Mouse (Mus musculus) midbrain, postnatal 0 days (tissue): ENCODE results near the gene Wwox. TPM values are rescaled to one million over a fixed set of nuclear protein-coding genes. Genes with fewer than 3 reads are reported as not detected.

Experiments used
- ATAC-seq: fragments of 200-750 bp; cut with Nextera tagmentation; 2 replicates; pipeline ENCODE4 v1.8.0; 2017; ENCODE audit warnings: moderate number of reproducible peaks, mild to moderate bottlenecking, moderate TSS enrichment, moderate library complexity; ENCODE audit not compliant: low FRiP score
- DNase-seq: peaks from one replicate; pipeline ENCODE4 v3.0.0-alpha.2; 2015; ENCODE audit warnings: low spot score
- H3K27ac ChIP-seq: fragments of 300-500 bp; sonication (generic); 2 replicates; pipeline ENCODE4 v1.5.1; 2014; ENCODE audit warnings: low read depth, mild to moderate bottlenecking, low read length, mixed read lengths
- H3K27me3 ChIP-seq: fragments of 300-500 bp; sonication (generic); 2 replicates; pipeline ENCODE4 v1.6.1; 2014; ENCODE audit warnings: low read length, control low read depth, mixed read lengths; ENCODE audit not compliant: insufficient read depth
- H3K36me3 ChIP-seq: fragments of 300-500 bp; sonication (generic); 2 replicates; pipeline ENCODE4 v1.6.1; 2014; ENCODE audit warnings: low read length, control low read depth, mixed read lengths; ENCODE audit not compliant: insufficient read depth
- H3K4me1 ChIP-seq: fragments of 300-500 bp; sonication (generic); 2 replicates; pipeline ENCODE4 v1.6.1; 2014; ENCODE audit warnings: mild to moderate bottlenecking, control low read depth, antibody characterized with exemption, low read length, mixed read lengths; ENCODE audit not compliant: insufficient read depth
- H3K4me2 ChIP-seq: fragments of 300-500 bp; sonication (generic); 2 replicates; pipeline ENCODE4 v1.6.1; 2014; ENCODE audit warnings: low read depth, mild to moderate bottlenecking, low read length, mixed read lengths; ENCODE audit not compliant: poor library complexity, severe bottlenecking
- H3K4me3 ChIP-seq: fragments of 300-500 bp; sonication (generic); 2 replicates; pipeline ENCODE4 v1.5.1; 2014; ENCODE audit warnings: low read depth, mild to moderate bottlenecking, low read length, moderate library complexity
- H3K9ac ChIP-seq: fragments of 300-500 bp; sonication (generic); replicated peaks from 2 replicates; pipeline ENCODE4 v1.6.1; 2014; ENCODE audit warnings: mild to moderate bottlenecking, low read length, moderate library complexity, mixed read lengths; ENCODE audit not compliant: poor library complexity, severe bottlenecking
- H3K9me3 ChIP-seq: fragments of 300-500 bp; sonication (generic); 2 replicates; pipeline ENCODE4 v1.6.1; 2016; ENCODE audit warnings: low read length, control low read depth
- CTCF ChIP-seq: IDR thresholded peaks from 2 replicates; pipeline ENCODE4 v1.5.1; 2016; ENCODE audit warnings: antibody characterized with exemption, mild to moderate bottlenecking
- WGBS: fragments of 180-500 bp; shearing (Covaris S2); extraction: QIAGEN DNeasy Blood & Tissue Kit; methylation state at CpG from one replicate; pipeline ENCODE4 v1.1.7; 2014; 5-methylcytosine and 5-hydroxymethylcytosine counted together
- polyA plus RNA-seq: library from polyadenylated mRNA; unstranded; fragments of >200 nt; fragmentation: Nextera tagmentation; extraction: Ambion mirVana; gene quantifications from 2 replicates; pipeline ENCODE4 v1.2.1, GENCODE M21; 2015
- total RNA-seq: library from RNA; depleted of rRNA; stranded (reverse); fragments of >200 nt; gene quantifications from 2 replicates; pipeline ENCODE4 v1.2.3, GENCODE M21; 2014

Gene Wwox
- total and polyA plus RNA-seq, 2 experiments from 2014 or later: 15.4 to 17.2 TPM

GRCm38 (mm10) chr8:114716546-114717255, 277.2 kb downstream of the Wwox start:
- 85% methylated on average over 14 of the region's 14 CpGs for WGBS
- DNase-seq (no peak), ATAC-seq (no peak)
- no peak overlapping the region for H3K9ac ChIP-seq
- no peak overlapping the region for H3K27ac ChIP-seq
- no peaks in the 10 kb centered on the region for H3K27me3 ChIP-seq
- no peak overlapping the region for H3K4me2 ChIP-seq
- TF ChIP-seq CTCF: no peak
- H3K9me3 ChIP-seq: no peaks in the 10 kb centered on the region
- H3K4me3 ChIP-seq: no peak overlapping the region
- H3K36me3 ChIP-seq: no peaks in the 10 kb centered on the region
- no peaks in the 10 kb centered on the region for H3K4me1 ChIP-seq

- WGBS: 72% methylated on average over 4 of the region's 4 CpGs
Measured at GRCm38 (mm10) chr8:114718821-114719220, 279.4 kb downstream of the Wwox start.

GRCm38 (mm10) chr8:114722611-114723010, 283.2 kb downstream of the Wwox start:
- no peak overlapping the region for H3K4me2 ChIP-seq
- no peak overlapping the region for H3K4me3 ChIP-seq
- TF ChIP-seq CTCF: no peak
- H3K27ac ChIP-seq: no peak overlapping the region
- no peak overlapping the region for H3K9ac ChIP-seq
- ATAC-seq: no peak
- WGBS: 64% methylated on average over 5 of the region's 5 CpGs
- no peaks in the 10 kb centered on the region for H3K9me3 ChIP-seq
- no peaks in the 10 kb centered on the region for H3K27me3 ChIP-seq
- no peaks in the 10 kb centered on the region for H3K36me3 ChIP-seq
- DNase-seq: no peak
- H3K4me1 ChIP-seq: no peaks in the 10 kb centered on the region

More at GRCm38 (mm10) chr8:114718821-114719220, 279.4 kb downstream of the Wwox start:
- Histone ChIP-seq H3K36me3 (no peaks in the 10 kb centered on the region), H3K9ac (no peak overlapping the region), H3K27me3 (no peaks in the 10 kb centered on the region), H3K4me2 (no peak overlapping the region), H3K4me1 (no peaks in the 10 kb centered on the region), H3K9me3 (no peaks in the 10 kb centered on the region), H3K27ac (no peak overlapping the region), H3K4me3 (no peak overlapping the region)
- ATAC-seq (no peak), DNase-seq (no peak)
- no peak for TF ChIP-seq CTCF

- peaks cover 9% of the 10 kb centered on the region; the same call in 1 of the 2 replicates for H3K4me1 ChIP-seq
- H3K27me3 ChIP-seq: no peaks in the 10 kb centered on the region
- peak; percentile 26 for TF ChIP-seq CTCF
- H3K9ac ChIP-seq: no peak overlapping the region
- H3K27ac ChIP-seq: no peak overlapping the region
- H3K9me3 ChIP-seq: no peaks in the 10 kb centered on the region
- no peaks in the 10 kb centered on the region for H3K36me3 ChIP-seq
- DNase-seq: no peak
- peak overlapping the region; percentile 18; the same call in 1 of the 2 replicates for H3K4me2 ChIP-seq
- ATAC-seq: no peak
- H3K4me3 ChIP-seq: no peak overlapping the region
- WGBS: 25% methylated on average over 17 of the region's 17 CpGs
Measured at GRCm38 (mm10) chr8:114731260-114732140, 292.0 kb downstream of the Wwox start.

- Histone ChIP-seq H3K27ac (no peak overlapping the region), H3K4me2 (no peak overlapping the region), H3K4me3 (no peak overlapping the region), H3K36me3 (no peaks in the 10 kb centered on the region), H3K4me1 (no peaks in the 10 kb centered on the region), H3K27me3 (no peaks in the 10 kb centered on the region), H3K9ac (no peak overlapping the region), H3K9me3 (no peaks in the 10 kb centered on the region)
- no peak for DNase-seq
- ATAC-seq: no peak
- WGBS: 64% methylated on average over 12 of the region's 12 CpGs
- no peak for TF ChIP-seq CTCF
Measured at GRCm38 (mm10) chr8:114743185-114743915, 303.9 kb downstream of the Wwox start.
